Mouse (Mus musculus): ENCODE measurements around the gene Ets1. TPM values are rescaled to one million over a fixed set of nuclear protein-coding genes. Genes with fewer than 3 reads are reported as not detected.

Ets1 gene
- polyA plus RNA-seq, 1 experiment from 2014 or later: 14.5 TPM

GRCm38 (mm10) chr9:32667518-32667908 is 31.5 kb downstream of the Ets1 start:
- H3K27me3 ChIP-seq (replicated peaks; ENCODE audit: control insufficient read depth, insufficient read depth, low read length): peaks cover 51% of the 10 kb centered on the region
- H3K4me3 ChIP-seq (ENCODE audit: low read depth, low read length): no peak overlapping the region
- ATAC-seq: no peak
- no peak for DNase-seq (ENCODE audit: low spot score)
- peaks cover 5% of the 10 kb centered on the region for H3K4me1 ChIP-seq (ENCODE audit: control insufficient read depth, insufficient read depth, low read length)
- no peak overlapping the region for H3K27ac ChIP-seq (ENCODE audit: low read depth, low read length)
- H3K4me2 ChIP-seq (ENCODE audit: low read length): no peak overlapping the region
- no peaks in the 10 kb centered on the region for H3K36me3 ChIP-seq (ENCODE audit: control insufficient read depth, insufficient read depth, low read length)
- H3K9ac ChIP-seq (ENCODE audit: low read length): no peak overlapping the region
- H3K9me3 ChIP-seq (replicated peaks; ENCODE audit: control insufficient read depth, low read length): no peaks in the 10 kb centered on the region
- WGBS: 21% methylated on average over 7 of the region's 7 CpGs

GRCm38 (mm10) chr9:32668075-32668673 is 32.2 kb downstream of the Ets1 start:
- Histone ChIP-seq H3K27me3 (replicated peaks; ENCODE audit: control insufficient read depth, insufficient read depth, low read length) (peaks cover 57% of the 10 kb centered on the region), H3K36me3 (ENCODE audit: control insufficient read depth, insufficient read depth, low read length) (no peaks in the 10 kb centered on the region), H3K4me1 (ENCODE audit: control insufficient read depth, insufficient read depth, low read length) (peaks cover 5% of the 10 kb centered on the region), H3K27ac (ENCODE audit: low read depth, low read length) (no peak overlapping the region), H3K9ac (ENCODE audit: low read length) (no peak overlapping the region), H3K4me2 (ENCODE audit: low read length) (no peak overlapping the region), H3K9me3 (replicated peaks; ENCODE audit: control insufficient read depth, low read length) (no peaks in the 10 kb centered on the region), H3K4me3 (ENCODE audit: low read depth, low read length) (no peak overlapping the region)
- WGBS: 59% methylated on average over 9 of the region's 9 CpGs
- ATAC-seq (0 out of 2 replicates have a peak, but pooled peaks have one; percentile 45), DNase-seq (ENCODE audit: low spot score) (peak; percentile 43)

DNA sequence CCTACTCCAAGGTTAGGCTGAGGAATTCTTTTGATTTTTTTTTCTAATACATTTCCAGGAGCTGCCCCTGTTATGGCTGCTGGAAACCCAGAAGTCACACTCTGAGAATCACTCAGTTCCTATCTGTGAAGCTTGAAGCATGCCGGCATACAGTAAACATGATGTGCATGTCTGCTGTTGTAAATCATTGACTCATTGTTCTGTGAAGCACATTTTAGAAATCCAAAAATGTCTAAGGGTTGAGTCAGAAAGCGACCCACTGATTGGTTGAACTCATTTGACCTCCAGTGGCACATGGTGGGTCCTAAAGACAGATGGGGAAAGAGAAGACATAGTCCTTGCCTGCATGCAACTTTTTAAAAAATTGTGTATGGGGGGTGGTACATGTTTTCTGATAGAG is 33.4 kb downstream of the Ets1 start:
- H3K4me1 ChIP-seq (ENCODE audit: control insufficient read depth, insufficient read depth, low read length): peaks cover 5% of the 10 kb centered on the region
- H3K27me3 ChIP-seq (replicated peaks; ENCODE audit: control insufficient read depth, insufficient read depth, low read length): peaks cover 64% of the 10 kb centered on the region
- no peak for ATAC-seq
- 89% methylated on average over 2 of the region's 2 CpGs for WGBS
- H3K4me3 ChIP-seq (ENCODE audit: low read depth, low read length): no peak overlapping the region
- H3K9ac ChIP-seq (ENCODE audit: low read length): no peak overlapping the region
- H3K36me3 ChIP-seq (ENCODE audit: control insufficient read depth, insufficient read depth, low read length): no peaks in the 10 kb centered on the region
- H3K27ac ChIP-seq (ENCODE audit: low read depth, low read length): no peak overlapping the region
- H3K9me3 ChIP-seq (replicated peaks; ENCODE audit: control insufficient read depth, low read length): no peaks in the 10 kb centered on the region
- no peak for DNase-seq (ENCODE audit: low spot score)
- no peak overlapping the region for H3K4me2 ChIP-seq (ENCODE audit: low read length)

DNA sequence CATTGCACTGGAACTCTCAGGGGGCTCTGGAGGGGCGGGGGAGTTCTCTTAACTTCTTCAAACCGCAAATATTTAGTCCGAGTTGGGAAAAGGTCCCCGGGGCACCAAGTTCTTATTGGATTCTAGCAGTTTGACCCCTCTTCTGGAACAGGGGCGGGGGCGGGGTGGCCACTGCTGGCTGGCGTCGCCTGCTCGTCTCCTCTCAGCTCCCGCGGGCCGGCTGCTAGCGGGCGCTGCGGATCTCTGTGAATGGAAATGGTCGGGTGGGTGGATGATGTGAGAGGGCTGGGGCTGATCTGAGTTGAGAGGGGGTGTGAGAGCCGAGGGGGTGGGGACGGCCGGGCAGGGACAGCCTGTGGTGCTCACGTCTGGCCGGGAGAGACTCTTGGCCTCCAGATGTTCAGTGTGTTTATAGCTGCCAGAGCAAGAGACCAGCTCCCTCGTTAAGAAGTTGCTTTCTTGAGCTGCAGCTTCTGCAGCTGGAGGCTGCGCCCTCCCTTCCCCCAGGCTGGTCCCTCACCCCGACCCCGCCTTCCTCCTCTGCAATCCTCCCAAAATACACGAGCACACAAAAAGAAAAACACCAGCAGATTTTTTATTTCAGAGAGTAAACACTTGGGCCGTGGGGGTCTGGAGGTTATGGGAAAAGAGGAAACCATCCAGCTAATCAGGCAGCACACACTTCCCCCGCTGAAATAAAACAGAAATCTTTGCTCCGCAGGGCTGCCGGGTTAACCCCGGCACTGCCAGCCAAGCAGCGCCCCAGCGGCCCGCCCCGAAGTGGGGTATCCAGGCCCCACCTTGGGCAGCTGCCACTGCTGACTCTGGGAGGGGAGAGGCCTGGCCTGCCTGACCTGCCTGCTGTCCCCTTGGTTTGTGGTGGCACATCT is 36.2 kb downstream of the Ets1 start:
- Histone ChIP-seq H3K9me3 (replicated peaks; ENCODE audit: control insufficient read depth, low read length) (no peaks in the 10 kb centered on the region), H3K27ac (ENCODE audit: low read depth, low read length) (no peak overlapping the region; the same call in 1 of the 2 replicates), H3K27me3 (replicated peaks; ENCODE audit: control insufficient read depth, insufficient read depth, low read length) (peaks cover 70% of the 10 kb centered on the region), H3K4me2 (ENCODE audit: low read length) (peak overlapping the region; percentile 47), H3K4me3 (ENCODE audit: low read depth, low read length) (peak overlapping the region; percentile 17), H3K4me1 (ENCODE audit: control insufficient read depth, insufficient read depth, low read length) (peaks cover 12% of the 10 kb centered on the region), H3K36me3 (ENCODE audit: control insufficient read depth, insufficient read depth, low read length) (no peaks in the 10 kb centered on the region), H3K9ac (ENCODE audit: low read length) (peak overlapping the region; percentile 26; the same call in 1 of the 2 replicates)
- under 1% methylated on average over 35 of the region's 35 CpGs for WGBS
- ATAC-seq (peak; percentile 32), DNase-seq (ENCODE audit: low spot score) (peak; percentile 43)

- Histone ChIP-seq H3K27ac (ENCODE audit: low read depth, low read length) (no peak overlapping the region), H3K4me1 (ENCODE audit: control insufficient read depth, insufficient read depth, low read length) (peaks cover 7% of the 10 kb centered on the region; the same call in 1 of the 2 replicates), H3K27me3 (replicated peaks; ENCODE audit: control insufficient read depth, insufficient read depth, low read length) (peaks cover 80% of the 10 kb centered on the region), H3K36me3 (ENCODE audit: control insufficient read depth, insufficient read depth, low read length) (no peaks in the 10 kb centered on the region), H3K4me3 (ENCODE audit: low read depth, low read length) (no peak overlapping the region), H3K9me3 (replicated peaks; ENCODE audit: control insufficient read depth, low read length) (no peaks in the 10 kb centered on the region), H3K4me2 (ENCODE audit: low read length) (no peak overlapping the region), H3K9ac (ENCODE audit: low read length) (no peak overlapping the region)
- WGBS: 79% methylated on average over 3 of the region's 3 CpGs
- DNase-seq (ENCODE audit: low spot score) (no peak), ATAC-seq (no peak)
These were observed 37.9 kb downstream of the Ets1 start for GRCm38 (mm10) chr9:32673923-32674322.

GRCm38 (mm10) chr9:32675671-32676409 is 39.8 kb downstream of the Ets1 start:
- Histone ChIP-seq H3K4me2 (ENCODE audit: low read length) (no peak overlapping the region), H3K4me3 (ENCODE audit: low read depth, low read length) (no peak overlapping the region), H3K4me1 (ENCODE audit: control insufficient read depth, insufficient read depth, low read length) (peaks cover 7% of the 10 kb centered on the region; the same call in 1 of the 2 replicates), H3K9me3 (replicated peaks; ENCODE audit: control insufficient read depth, low read length) (no peaks in the 10 kb centered on the region), H3K27me3 (replicated peaks; ENCODE audit: control insufficient read depth, insufficient read depth, low read length) (peaks cover 85% of the 10 kb centered on the region), H3K9ac (ENCODE audit: low read length) (no peak overlapping the region), H3K27ac (ENCODE audit: low read depth, low read length) (no peak overlapping the region), H3K36me3 (ENCODE audit: control insufficient read depth, insufficient read depth, low read length) (no peaks in the 10 kb centered on the region)
- WGBS: 2% methylated on average over 9 of the region's 9 CpGs
- ATAC-seq (peak; percentile 90), DNase-seq (ENCODE audit: low spot score) (peak; percentile 74)

- peaks cover 83% of the 10 kb centered on the region for H3K27me3 ChIP-seq (replicated peaks; ENCODE audit: control insufficient read depth, insufficient read depth, low read length)
- no peaks in the 10 kb centered on the region for H3K36me3 ChIP-seq (ENCODE audit: control insufficient read depth, insufficient read depth, low read length)
- no peak for DNase-seq (ENCODE audit: low spot score)
- H3K27ac ChIP-seq (ENCODE audit: low read depth, low read length): no peak overlapping the region
- H3K9me3 ChIP-seq (replicated peaks; ENCODE audit: control insufficient read depth, low read length): no peaks in the 10 kb centered on the region
- no peak overlapping the region for H3K9ac ChIP-seq (ENCODE audit: low read length)
- ATAC-seq: peak; percentile 35
- no peak overlapping the region for H3K4me3 ChIP-seq (ENCODE audit: low read depth, low read length)
- whole genome bisulfite sequencing: 5% methylated on average over 3 of the region's 3 CpGs
- H3K4me2 ChIP-seq (ENCODE audit: low read length): no peak overlapping the region
- peaks cover 7% of the 10 kb centered on the region; the same call in 1 of the 2 replicates for H3K4me1 ChIP-seq (ENCODE audit: control insufficient read depth, insufficient read depth, low read length)
These were observed 40.5 kb downstream of the Ets1 start for GRCm38 (mm10) chr9:32676480-32676879.

DNA sequence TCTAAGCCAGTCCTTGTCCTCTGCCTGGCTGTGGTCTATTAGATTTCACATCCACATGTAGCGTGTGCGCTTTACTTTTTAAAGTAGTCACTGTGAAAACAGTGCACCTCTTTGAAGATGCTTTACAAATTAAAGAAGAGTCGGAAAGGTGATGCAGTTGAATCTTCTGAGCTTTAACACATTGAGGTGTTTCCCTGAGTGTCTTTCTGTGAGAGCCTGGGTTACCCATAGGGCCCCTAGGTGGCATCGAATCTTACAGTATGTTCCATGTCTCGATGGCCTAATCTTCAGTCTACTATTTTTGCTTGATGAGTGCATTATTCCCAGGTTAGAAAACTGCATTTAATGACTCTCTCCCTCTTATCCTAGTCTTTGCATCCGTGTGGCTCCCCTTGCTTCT is 41.6 kb downstream of the Ets1 start:
- H3K4me2 ChIP-seq (ENCODE audit: low read length): no peak overlapping the region
- H3K27me3 ChIP-seq (replicated peaks; ENCODE audit: control insufficient read depth, insufficient read depth, low read length): peaks cover 83% of the 10 kb centered on the region
- no peak overlapping the region for H3K4me3 ChIP-seq (ENCODE audit: low read depth, low read length)
- no peak overlapping the region for H3K27ac ChIP-seq (ENCODE audit: low read depth, low read length)
- no peak overlapping the region for H3K9ac ChIP-seq (ENCODE audit: low read length)
- no peaks in the 10 kb centered on the region for H3K36me3 ChIP-seq (ENCODE audit: control insufficient read depth, insufficient read depth, low read length)
- no peak for DNase-seq (ENCODE audit: low spot score)
- H3K4me1 ChIP-seq (ENCODE audit: control insufficient read depth, insufficient read depth, low read length): peaks cover 7% of the 10 kb centered on the region; the same call in 1 of the 2 replicates
- no peak for ATAC-seq
- WGBS: 84% methylated on average over 6 of the region's 6 CpGs
- no peaks in the 10 kb centered on the region for H3K9me3 ChIP-seq (replicated peaks; ENCODE audit: control insufficient read depth, low read length)
